Mouse (Mus musculus): ENCODE results near the gene Nos2.

DNA sequence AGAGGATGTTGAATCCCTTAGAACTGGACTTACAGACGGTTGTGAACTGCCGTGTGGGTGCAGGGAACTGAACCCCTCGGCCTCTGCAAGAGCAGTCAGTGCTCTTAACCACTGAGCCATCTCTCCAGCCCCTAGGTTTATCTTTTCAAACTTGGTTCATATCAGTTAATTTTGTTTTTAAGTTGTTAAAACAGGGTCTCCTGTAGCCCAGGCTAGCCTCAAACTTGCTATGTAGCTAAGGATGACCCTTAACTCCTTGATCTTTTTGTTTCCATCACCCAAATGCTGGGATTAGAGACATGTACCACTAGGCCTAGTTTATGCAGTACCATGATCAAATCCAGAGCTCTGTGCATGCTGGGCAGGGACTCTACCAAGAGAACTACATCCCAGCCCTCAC lies 51.2 kb downstream of the Nos2 start:
- TF ChIP-seq CTCF (IDR thresholded peaks at IDR 0.05; ENCODE audit: low read depth, low read length) (no peak), POLR2A (IDR thresholded peaks at IDR 0.05; ENCODE audit: borderline replicate concordance, low read depth, low read length) (no peak)
